In genomic region chr5:111500036-111500435, GRCm38 (mm10) we compare ENCODE assay signal across 26 mouse cellular contexts.
"Had no signal": no experiment of that assay in that cellular context is flagged by ENCODE, and none has a peak within 500 bp of the region (broad histone marks: within the 10 kb centered on the region; RNA-seq: fewer than 3 reads in every experiment).

No protein-coding gene starts in this region.

- H3K36me3 ChIP-seq: intestine, embryonic 15.5 days; kidney, embryonic 15.5 days; limb, embryonic 10.5 days; limb, embryonic 13.5 days; liver, embryonic 12.5 days; liver, embryonic 15.5 days; lung, embryonic 15.5 days; midbrain, embryonic 12.5 days; midbrain, embryonic 15.5 days; neural tube, embryonic 12.5 days; neural tube, embryonic 15.5 days had no signal

- DNase-seq: kidney, adult 11 months; kidney, adult 8-10 months; kidney, postnatal 14 days; layer of hippocampus, postnatal 36 days; liver; lung, adult 18-20 months; lung, postnatal 10 days; lung, postnatal 36 days; right cerebral cortex, adult 18-20 months; right cerebral cortex, postnatal 14 days; right cerebral cortex, postnatal 4 days had no signal

- H3K9me3 ChIP-seq: intestine, embryonic 15.5 days; kidney, embryonic 15.5 days; limb, embryonic 10.5 days; limb, embryonic 13.5 days; liver, embryonic 12.5 days; liver, embryonic 15.5 days; lung, embryonic 15.5 days; megakaryocyte, embryonic 14.5 days; midbrain, embryonic 12.5 days; midbrain, embryonic 15.5 days; neural tube, embryonic 12.5 days; neural tube, embryonic 15.5 days had no signal

- H3K27ac ChIP-seq: intestine, embryonic 15.5 days; kidney, embryonic 15.5 days; layer of hippocampus, adult 2 months; left cerebral cortex, adult 2 months; limb, embryonic 10.5 days; limb, embryonic 13.5 days; liver, embryonic 12.5 days; liver, embryonic 15.5 days; lung, embryonic 15.5 days; midbrain, embryonic 12.5 days; midbrain, embryonic 15.5 days; neural tube, embryonic 12.5 days; neural tube, embryonic 15.5 days; stomach, postnatal 0 days had no signal

- H3K4me3 ChIP-seq: intestine, embryonic 15.5 days; kidney, embryonic 15.5 days; layer of hippocampus, adult 2 months; left cerebral cortex, adult 2 months; limb, embryonic 10.5 days; limb, embryonic 13.5 days; liver, embryonic 12.5 days; liver, embryonic 15.5 days; lung, embryonic 15.5 days; megakaryocyte, embryonic 14.5 days; midbrain, embryonic 12.5 days; midbrain, embryonic 15.5 days; neural tube, embryonic 12.5 days; neural tube, embryonic 15.5 days had no signal

- H3K4me1 ChIP-seq: intestine, embryonic 15.5 days; lung, embryonic 15.5 days had no signal

- H3K27me3 ChIP-seq: intestine, embryonic 15.5 days; lung, embryonic 15.5 days; midbrain, embryonic 15.5 days had no signal
